Mouse (Mus musculus) E14TG2a.4 (cell line): ENCODE results near the gene Vwc2l.

Experiments used
- CTCF ChIP-seq: conservative IDR thresholded peaks from 2 replicates; pipeline ENCODE4 v1.5.1; 2014; ENCODE audit warnings: low read length
- NANOG ChIP-seq: IDR thresholded peaks from 2 replicates; pipeline ENCODE4 v1.6.1; 2014; ENCODE audit warnings: borderline replicate concordance, low read length, mixed read lengths

- TF ChIP-seq CTCF (no peak), NANOG (no peak)
These were observed at the start of gene Vwc2l for GRCm38 (mm10) chr1:70725655-70726066.
